Mouse (Mus musculus) left cerebral cortex, postnatal 4 days (tissue): ENCODE data around the gene Fgfr4. TPM values are rescaled to one million over a fixed set of nuclear protein-coding genes. Genes with fewer than 3 reads are reported as not detected.
A peak's percentile ranks its signal among the peaks of the same experiment; 100 is the strongest.
"Not testable (repeated sequence)": the region's sequence is repeated elsewhere in the genome, so short reads cannot be mapped to it uniquely, and the experiment has no call there.

ENCODE experiments used
- DNase-seq: peaks from one replicate; pipeline ENCODE4 v3.0.0-alpha.2; 2022
- intact Hi-C: fragments of 180-260 bp; cut with DNase I; formaldehyde crosslinking; loops from one replicate; pipeline ENCODE4 v1.15.1; 2025
- total RNA-seq, 2 experiments: library from RNA; stranded (reverse); gene quantifications; 2 replicates each; pipeline ENCODE4 v1.2.3; 2021

The Fgfr4 gene
- total RNA-seq, 2 experiments from 2014 or later = 1.1 TPM

- intact Hi-C loops = loop anchor here (10.0 kb wide), 1 partner anchor 457 kb away; no protein-coding TSS in a partner anchor
- peak; percentile 87 for DNase-seq
Measured at GRCm38 (mm10) chr13:55171517-55172335, 19.3 kb downstream of the Fgfr4 start.

GRCm38 (mm10) chr13:55172336-55172770, 19.9 kb downstream of the Fgfr4 start:
- intact Hi-C loops = loop anchor here (10.0 kb wide), 1 partner anchor 458 kb away; no protein-coding TSS in a partner anchor
- DNase-seq = no peak

GRCm38 (mm10) chr13:55174347-55174746, 21.9 kb downstream of the Fgfr4 start:
- intact Hi-C loops = loop anchor here (10.0 kb wide), 1 partner anchor 460 kb away; no protein-coding TSS in a partner anchor
- DNase-seq = no peak

- DNase-seq = no peak
- intact Hi-C loops = loop anchor here (5.0 to 10.0 kb wide), 2 partner anchors 379 to 461 kb away; no protein-coding TSS in a partner anchor
Measured at GRCm38 (mm10) chr13:55176265-55176664, 23.8 kb downstream of the Fgfr4 start.

- no peak for DNase-seq
- intact Hi-C loops = loop anchor here (5.0 to 10.0 kb wide), 2 partner anchors 381 to 463 kb away; no protein-coding TSS in a partner anchor
Measured at GRCm38 (mm10) chr13:55177903-55178496, 25.6 kb downstream of the Fgfr4 start.

- intact Hi-C loops = loop anchor here (5.0 to 10.0 kb wide), 2 partner anchors 381 to 464 kb away; no protein-coding TSS in a partner anchor
- DNase-seq = peak; percentile 75
Measured at GRCm38 (mm10) chr13:55178556-55178955, 26.1 kb downstream of the Fgfr4 start.

GRCm38 (mm10) chr13:55179591-55179990, 27.2 kb downstream of the Fgfr4 start:
- DNase-seq = no peak
- intact Hi-C loops = loop anchor here (5.0 to 10.0 kb wide), 2 partner anchors 382 to 465 kb away; no protein-coding TSS in a partner anchor

- intact Hi-C loops = no loop called here
- DNase-seq = no peak
Measured at GRCm38 (mm10) chr13:55181786-55182172, 29.3 kb downstream of the Fgfr4 start.

- intact Hi-C loops = no loop called here
- peak; percentile 61 for DNase-seq
Measured at GRCm38 (mm10) chr13:55182173-55182894, 29.9 kb downstream of the Fgfr4 start.

- intact Hi-C loops = no loop called here
- no peak for DNase-seq
Measured at GRCm38 (mm10) chr13:55183382-55183781, 30.9 kb downstream of the Fgfr4 start.

- intact Hi-C loops, DNase-seq: not testable (repeated sequence)
Measured at GRCm38 (mm10) chr13:55187062-55187461, 34.6 kb downstream of the Fgfr4 start.

- DNase-seq = no peak
- intact Hi-C loops = no loop called here
Measured at GRCm38 (mm10) chr13:55189531-55190107, 37.2 kb downstream of the Fgfr4 start.

- peak; percentile 97 for DNase-seq
- intact Hi-C loops = no loop called here
Measured at GRCm38 (mm10) chr13:55190121-55190868, 37.9 kb downstream of the Fgfr4 start.

GRCm38 (mm10) chr13:55191535-55191934, 39.1 kb downstream of the Fgfr4 start:
- no peak for DNase-seq
- intact Hi-C loops = no loop called here

- intact Hi-C loops, DNase-seq: not testable (repeated sequence)
Measured at GRCm38 (mm10) chr13:55202758-55203157, 50.3 kb downstream of the Fgfr4 start.

GRCm38 (mm10) chr13:55203740-55204139, 51.3 kb downstream of the Fgfr4 start:
- intact Hi-C loops = no loop called here
- no peak for DNase-seq

- intact Hi-C loops = no loop called here
- no peak for DNase-seq
Measured at GRCm38 (mm10) chr13:55204667-55205389, 52.4 kb downstream of the Fgfr4 start.

- DNase-seq = no peak
- intact Hi-C loops = no loop called here
Measured at GRCm38 (mm10) chr13:55205448-55206205, 53.2 kb downstream of the Fgfr4 start.
